Mouse (Mus musculus) midbrain, postnatal 0 days (tissue): ENCODE measurements around the gene Ccr4. TPM values are rescaled to one million over a fixed set of nuclear protein-coding genes. Genes with fewer than 3 reads are reported as not detected.
"Not testable (repeated sequence)": the region's sequence is repeated elsewhere in the genome, so short reads cannot be mapped to it uniquely, and the experiment has no call there.

Source experiments
- ATAC-seq: fragments of 200-750 bp; cut with Nextera tagmentation; 2 replicates; pipeline ENCODE4 v1.8.0; 2017; ENCODE audit warnings: moderate number of reproducible peaks, mild to moderate bottlenecking, moderate TSS enrichment, moderate library complexity; ENCODE audit not compliant: low FRiP score
- DNase-seq: peaks from one replicate; pipeline ENCODE4 v3.0.0-alpha.2; 2015; ENCODE audit warnings: low spot score
- H3K27ac ChIP-seq: fragments of 300-500 bp; sonication (generic); 2 replicates; pipeline ENCODE4 v1.5.1; 2014; ENCODE audit warnings: low read depth, mild to moderate bottlenecking, low read length, mixed read lengths
- H3K27me3 ChIP-seq: fragments of 300-500 bp; sonication (generic); 2 replicates; pipeline ENCODE4 v1.6.1; 2014; ENCODE audit warnings: low read length, control low read depth, mixed read lengths; ENCODE audit not compliant: insufficient read depth
- H3K36me3 ChIP-seq: fragments of 300-500 bp; sonication (generic); 2 replicates; pipeline ENCODE4 v1.6.1; 2014; ENCODE audit warnings: low read length, control low read depth, mixed read lengths; ENCODE audit not compliant: insufficient read depth
- H3K4me1 ChIP-seq: fragments of 300-500 bp; sonication (generic); 2 replicates; pipeline ENCODE4 v1.6.1; 2014; ENCODE audit warnings: mild to moderate bottlenecking, control low read depth, antibody characterized with exemption, low read length, mixed read lengths; ENCODE audit not compliant: insufficient read depth
- H3K4me2 ChIP-seq: fragments of 300-500 bp; sonication (generic); 2 replicates; pipeline ENCODE4 v1.6.1; 2014; ENCODE audit warnings: low read depth, mild to moderate bottlenecking, low read length, mixed read lengths; ENCODE audit not compliant: poor library complexity, severe bottlenecking
- H3K4me3 ChIP-seq: fragments of 300-500 bp; sonication (generic); 2 replicates; pipeline ENCODE4 v1.5.1; 2014; ENCODE audit warnings: low read depth, mild to moderate bottlenecking, low read length, moderate library complexity
- H3K9ac ChIP-seq: fragments of 300-500 bp; sonication (generic); replicated peaks from 2 replicates; pipeline ENCODE4 v1.6.1; 2014; ENCODE audit warnings: mild to moderate bottlenecking, low read length, moderate library complexity, mixed read lengths; ENCODE audit not compliant: poor library complexity, severe bottlenecking
- H3K9me3 ChIP-seq: fragments of 300-500 bp; sonication (generic); 2 replicates; pipeline ENCODE4 v1.6.1; 2016; ENCODE audit warnings: low read length, control low read depth
- CTCF ChIP-seq: IDR thresholded peaks from 2 replicates; pipeline ENCODE4 v1.5.1; 2016; ENCODE audit warnings: antibody characterized with exemption, mild to moderate bottlenecking
- WGBS: fragments of 180-500 bp; shearing (Covaris S2); extraction: QIAGEN DNeasy Blood & Tissue Kit; methylation state at CpG from one replicate; pipeline ENCODE4 v1.1.7; 2014; 5-methylcytosine and 5-hydroxymethylcytosine counted together
- polyA plus RNA-seq: library from polyadenylated mRNA; unstranded; fragments of >200 nt; fragmentation: Nextera tagmentation; extraction: Ambion mirVana; gene quantifications from 2 replicates; pipeline ENCODE4 v1.2.1, GENCODE M21; 2015
- total RNA-seq: library from RNA; depleted of rRNA; stranded (reverse); fragments of >200 nt; gene quantifications from 2 replicates; pipeline ENCODE4 v1.2.3, GENCODE M21; 2014

Gene Ccr4
- total and polyA plus RNA-seq, 2 experiments from 2014 or later, result not detected

DNA sequence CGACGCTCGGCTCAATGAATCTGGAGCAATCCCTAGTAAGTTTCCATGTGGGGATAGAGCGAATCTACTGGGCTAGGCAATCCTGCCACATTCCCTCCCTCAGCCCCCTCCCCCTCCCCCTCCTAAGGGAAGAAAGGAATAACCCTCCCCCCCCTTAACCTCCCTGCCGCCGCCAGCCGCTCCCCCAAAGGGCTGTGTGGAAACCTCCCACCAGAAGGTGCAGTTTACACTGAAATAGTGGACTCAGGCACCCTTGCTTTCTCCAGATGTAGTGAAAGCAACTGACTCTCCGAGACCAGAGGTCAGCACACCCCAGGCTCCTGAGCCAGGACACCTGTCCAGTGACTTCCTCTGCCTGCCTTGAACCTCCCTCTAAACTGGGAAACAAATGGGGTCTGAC is 21.9 kb upstream of the Ccr4 start:
- no peak overlapping the region for H3K9ac ChIP-seq
- no peak for ATAC-seq
- no peaks in the 10 kb centered on the region for H3K27me3 ChIP-seq
- 15% methylated on average over 6 of the region's 8 CpGs for WGBS
- H3K9me3 ChIP-seq, result no peaks in the 10 kb centered on the region
- H3K4me3 ChIP-seq, result no peak overlapping the region
- H3K4me2 ChIP-seq, result no peak overlapping the region
- H3K36me3 ChIP-seq, result no peaks in the 10 kb centered on the region
- DNase-seq, result no peak
- peaks cover 4% of the 10 kb centered on the region; the same call in 1 of the 2 replicates for H3K4me1 ChIP-seq
- TF ChIP-seq CTCF, result no peak
- H3K27ac ChIP-seq, result no peak overlapping the region

DNA sequence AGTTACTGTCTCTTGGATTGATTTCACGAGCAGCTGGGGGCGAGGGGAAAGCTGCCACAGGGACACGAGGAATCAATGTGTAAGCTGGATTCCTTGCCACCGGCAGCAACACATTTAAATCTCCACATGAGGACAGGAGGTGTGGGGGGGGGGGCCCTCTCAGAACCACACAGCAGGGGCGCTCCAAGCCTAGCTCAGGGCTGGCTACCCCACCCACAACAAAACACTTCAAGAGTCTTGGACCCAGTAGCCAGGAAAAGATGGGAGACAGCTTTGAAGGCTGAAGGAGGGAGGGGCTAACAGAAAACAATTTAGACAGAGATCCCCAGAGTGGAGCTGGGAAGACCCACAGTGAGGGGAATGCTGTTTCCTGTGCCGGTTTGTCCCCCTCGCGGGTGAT is 21.2 kb upstream of the Ccr4 start:
- Histone ChIP-seq H3K36me3 (no peaks in the 10 kb centered on the region), H3K27ac (no peak overlapping the region), H3K4me1 (peaks cover 4% of the 10 kb centered on the region; the same call in 1 of the 2 replicates), H3K27me3 (no peaks in the 10 kb centered on the region), H3K4me2 (no peak overlapping the region), H3K4me3 (no peak overlapping the region), H3K9me3 (no peaks in the 10 kb centered on the region), H3K9ac (no peak overlapping the region)
- no peak for DNase-seq
- WGBS, result 7% methylated on average over 8 of the region's 8 CpGs
- no peak for TF ChIP-seq CTCF
- ATAC-seq, result no peak

DNA sequence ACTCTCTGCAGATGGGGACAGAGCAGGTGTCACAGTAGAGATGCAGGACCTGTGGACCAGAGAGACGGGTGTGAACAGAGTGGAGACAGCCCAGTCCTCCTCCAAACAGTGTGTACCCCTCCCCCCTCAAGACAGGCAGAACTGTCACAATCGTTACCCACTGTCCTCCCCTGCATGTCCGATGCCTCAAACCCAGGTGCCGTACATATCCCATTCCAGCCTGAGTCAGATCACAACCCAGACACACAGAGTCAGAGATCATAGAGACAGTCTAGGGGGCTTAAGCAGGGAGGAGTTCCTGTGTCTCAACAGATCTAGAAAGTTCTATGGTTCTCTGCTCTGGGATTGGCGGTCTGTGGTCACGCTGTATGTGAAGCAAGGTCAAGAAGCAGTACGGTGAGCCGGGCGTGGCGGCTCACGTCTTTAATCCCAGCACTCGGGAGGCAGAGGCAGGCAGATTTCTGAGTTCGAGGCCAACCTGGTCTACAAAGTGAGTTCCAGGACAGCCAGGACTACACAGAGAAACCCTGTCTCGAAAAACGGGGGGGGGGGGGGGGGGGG is 20.4 kb upstream of the Ccr4 start:
- Histone ChIP-seq H3K27ac (no peak overlapping the region), H3K4me1 (peaks cover 4% of the 10 kb centered on the region; the same call in 1 of the 2 replicates), H3K27me3 (no peaks in the 10 kb centered on the region), H3K4me3 (no peak overlapping the region), H3K9ac (no peak overlapping the region), H3K9me3 (no peaks in the 10 kb centered on the region), H3K4me2 (no peak overlapping the region), H3K36me3 (no peaks in the 10 kb centered on the region)
- 97% methylated on average over 11 of the region's 15 CpGs for WGBS
- no peak for TF ChIP-seq CTCF
- no peak for DNase-seq
- ATAC-seq, result no peak

DNA sequence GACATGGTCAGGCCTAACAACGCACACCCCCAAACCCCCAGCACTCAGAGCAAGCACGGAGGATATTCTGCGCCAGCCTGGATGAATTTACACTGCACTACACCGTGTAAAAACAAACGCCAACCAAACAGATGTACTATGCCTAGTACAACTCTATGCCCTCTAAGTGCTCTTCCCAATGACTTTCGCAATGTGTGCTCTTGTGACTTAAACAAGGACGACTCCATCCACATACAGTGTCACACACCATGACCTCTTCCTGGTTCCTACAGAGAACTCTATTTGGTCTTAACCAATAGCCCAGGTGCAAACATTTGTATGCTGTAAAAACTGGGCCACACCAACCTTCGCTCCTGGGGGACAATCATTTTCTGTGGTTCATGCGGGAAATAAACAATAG is 17.8 kb upstream of the Ccr4 start:
- Histone ChIP-seq H3K9ac (no peak overlapping the region), H3K4me2 (no peak overlapping the region), H3K4me1 (peaks cover 4% of the 10 kb centered on the region; the same call in 1 of the 2 replicates), H3K36me3 (no peaks in the 10 kb centered on the region), H3K4me3 (no peak overlapping the region), H3K27me3 (no peaks in the 10 kb centered on the region), H3K9me3 (no peaks in the 10 kb centered on the region), H3K27ac (no peak overlapping the region)
- no peak for TF ChIP-seq CTCF
- 92% methylated on average over 9 of the region's 9 CpGs for WGBS
- no peak for DNase-seq
- no peak for ATAC-seq

DNA sequence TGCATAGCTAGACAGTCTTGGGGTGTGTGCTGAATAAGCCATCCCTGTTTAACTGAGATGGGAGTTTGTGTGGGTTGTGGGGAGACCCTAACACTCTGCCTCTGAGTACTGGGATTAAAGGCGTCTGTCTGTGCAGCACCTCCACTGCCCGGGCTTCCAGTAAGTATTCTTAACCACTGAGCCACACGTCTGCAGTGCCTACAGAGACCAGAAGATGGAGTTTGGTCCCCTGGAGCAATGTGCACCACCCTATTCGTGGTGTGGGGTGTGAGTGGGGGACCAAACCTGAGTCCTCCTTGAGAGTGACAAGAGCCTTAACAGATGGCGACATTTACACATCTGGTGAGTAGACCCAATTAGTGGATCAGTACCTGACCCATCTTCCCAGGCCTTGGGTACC is 17.3 kb upstream of the Ccr4 start:
- Histone ChIP-seq H3K4me2 (no peak overlapping the region), H3K4me3 (no peak overlapping the region), H3K9ac (no peak overlapping the region), H3K4me1 (peaks cover 4% of the 10 kb centered on the region; the same call in 1 of the 2 replicates), H3K36me3 (no peaks in the 10 kb centered on the region), H3K27ac (no peak overlapping the region), H3K9me3 (no peaks in the 10 kb centered on the region), H3K27me3 (no peaks in the 10 kb centered on the region)
- whole genome bisulfite sequencing, result 57% methylated on average over 5 of the region's 5 CpGs
- DNase-seq (no peak), ATAC-seq (no peak)
- TF ChIP-seq CTCF, result no peak

DNA sequence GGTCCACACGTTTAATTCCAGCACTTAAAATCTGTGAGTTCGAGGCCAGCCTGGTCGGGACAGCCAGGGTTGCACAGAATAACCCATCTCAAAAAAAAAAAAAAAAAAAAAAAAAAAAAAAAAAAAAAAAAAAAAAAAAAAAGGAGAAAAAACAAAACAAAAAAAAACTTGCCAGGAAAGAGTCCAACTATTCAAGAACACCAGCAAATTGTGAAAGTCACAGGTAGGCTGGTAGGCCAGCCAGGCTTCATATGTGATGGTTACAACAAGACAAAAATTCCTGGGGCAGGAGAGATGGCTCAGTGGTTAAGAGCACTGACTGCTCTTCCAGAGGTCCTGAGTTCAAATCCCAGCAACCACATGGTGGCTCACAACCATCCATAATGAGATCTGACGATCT is 15.8 kb upstream of the Ccr4 start:
- WGBS, result 74% methylated on average over 4 of the region's 4 CpGs
- H3K27me3 ChIP-seq, H3K36me3 ChIP-seq, H3K4me3 ChIP-seq, ATAC-seq, H3K4me1 ChIP-seq, H3K9me3 ChIP-seq, DNase-seq, H3K9ac ChIP-seq, H3K4me2 ChIP-seq, H3K27ac ChIP-seq: not testable (repeated sequence)
